Mouse (Mus musculus) cerebellum, adult (tissue): Measurements from ENCODE around the gene Fgf8.

ENCODE experiments used
- ATAC-seq: cut with Nextera tagmentation; 2 replicates; pipeline ENCODE4 v1.9.2; 2017; ENCODE audit warnings: mild to moderate bottlenecking, moderate library complexity, mixed read lengths; ENCODE audit not compliant: insufficient number of reproducible peaks, low FRiP score, low TSS enrichment

The Fgf8 gene

DNA sequence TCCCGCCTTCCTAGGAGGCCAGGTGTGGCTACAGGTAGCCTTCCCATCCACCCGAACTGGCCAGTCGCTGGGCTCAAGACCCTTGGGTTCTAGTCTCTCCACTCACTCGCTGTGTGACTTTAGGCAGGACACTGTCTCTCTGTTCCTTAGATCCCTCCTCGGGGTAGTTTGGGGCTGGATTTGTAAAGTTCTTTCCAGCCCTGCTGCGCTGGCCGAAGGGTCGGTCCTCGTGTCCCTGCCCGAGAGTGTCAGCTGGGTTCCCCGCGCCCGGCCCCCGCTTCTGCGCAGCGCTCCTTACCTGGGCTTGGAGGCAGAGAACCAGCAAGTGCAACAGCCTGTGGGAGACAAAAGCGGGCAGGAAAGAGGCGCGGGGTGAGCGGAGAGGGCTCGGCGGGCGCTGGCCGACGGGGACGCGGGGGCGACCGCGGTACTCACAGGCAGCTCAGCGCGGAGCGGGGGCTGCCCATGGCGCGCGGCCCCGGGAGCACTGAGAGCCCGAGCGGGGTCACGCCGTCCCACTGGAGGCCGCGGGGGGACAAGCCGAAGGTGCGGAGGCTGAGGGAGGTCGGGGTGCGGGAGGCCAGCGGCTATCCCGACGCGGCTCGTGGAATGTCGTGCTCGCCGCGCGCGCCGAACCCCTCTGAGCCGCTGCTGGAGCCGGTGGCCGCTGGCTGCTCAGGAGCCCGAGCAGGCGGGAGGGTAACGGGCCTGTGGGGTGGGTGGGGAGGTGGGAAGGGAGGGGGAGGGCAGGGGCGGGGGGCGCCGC lies at the start of gene Fgf8:
TSS of gene Fgf8 (minus strand) at position 698 of the 766 bp plus-strand sequence.
- no peak for ATAC-seq

DNA sequence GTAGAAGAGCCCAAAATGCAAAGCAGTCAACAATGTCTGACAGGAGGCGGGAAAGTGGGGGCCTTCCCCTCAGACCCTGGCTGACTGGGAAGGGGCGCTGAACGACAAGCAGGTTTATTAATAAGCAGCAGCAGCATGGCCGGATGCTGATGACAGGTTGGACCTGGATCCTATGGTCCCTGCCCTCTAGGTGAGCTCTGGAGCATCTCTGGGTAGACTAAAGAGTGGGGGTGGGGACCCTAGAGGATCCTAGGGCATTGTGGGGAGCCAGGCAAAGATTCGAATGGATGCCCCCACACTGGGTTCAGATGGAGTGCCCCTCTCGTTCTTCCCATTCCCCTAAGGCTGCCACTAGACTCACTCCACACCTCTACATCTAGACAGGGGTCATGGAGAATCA lies 49.7 kb upstream of the Fgf8 start:
- ATAC-seq: no peak

DNA sequence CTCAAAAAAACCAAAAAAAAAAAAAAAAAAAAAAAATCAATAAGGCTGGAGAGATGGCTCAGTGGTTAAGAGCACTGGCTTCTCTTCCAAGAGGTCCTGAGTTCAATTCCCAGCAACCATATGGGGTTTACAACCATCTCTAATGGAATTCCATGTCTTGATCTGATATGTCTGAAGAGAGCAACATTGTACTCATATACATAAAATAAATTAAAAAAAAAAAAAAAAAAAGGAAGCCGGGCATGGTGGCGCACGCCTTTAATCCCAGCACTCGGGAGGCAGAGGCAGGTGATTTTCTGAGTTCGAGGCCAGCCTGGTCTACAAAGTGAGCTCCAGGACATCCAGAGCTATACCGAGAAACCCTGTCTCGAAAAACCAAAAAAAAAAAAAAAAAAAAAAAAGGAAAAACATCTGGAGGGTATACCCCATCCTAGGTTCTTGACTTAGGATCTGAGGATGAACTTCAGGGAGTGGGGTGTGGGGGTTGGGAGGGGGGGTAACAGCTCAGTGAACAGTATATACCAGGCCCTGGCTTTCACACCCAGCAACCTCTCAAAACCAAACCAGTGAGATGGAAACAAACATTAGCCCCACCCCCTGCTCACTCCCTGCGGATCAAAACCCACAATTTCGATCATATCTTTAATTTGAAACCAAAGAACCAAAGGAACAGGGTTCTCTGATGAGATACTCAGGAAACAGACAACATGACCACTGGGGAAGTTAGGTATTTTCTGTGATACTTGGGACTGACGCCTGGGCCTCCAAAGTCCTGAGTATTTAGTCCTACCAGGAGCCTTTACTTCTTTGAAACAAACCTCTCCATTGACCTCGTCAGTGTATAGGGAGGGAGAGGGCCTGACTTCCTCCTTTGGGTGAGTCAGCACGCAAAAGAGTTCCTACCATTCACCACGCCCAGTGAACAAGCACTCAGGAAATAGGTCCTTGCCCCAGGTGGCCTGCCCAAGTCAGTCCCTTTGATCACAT lies 47.5 kb upstream of the Fgf8 start:
- no peak for ATAC-seq

DNA sequence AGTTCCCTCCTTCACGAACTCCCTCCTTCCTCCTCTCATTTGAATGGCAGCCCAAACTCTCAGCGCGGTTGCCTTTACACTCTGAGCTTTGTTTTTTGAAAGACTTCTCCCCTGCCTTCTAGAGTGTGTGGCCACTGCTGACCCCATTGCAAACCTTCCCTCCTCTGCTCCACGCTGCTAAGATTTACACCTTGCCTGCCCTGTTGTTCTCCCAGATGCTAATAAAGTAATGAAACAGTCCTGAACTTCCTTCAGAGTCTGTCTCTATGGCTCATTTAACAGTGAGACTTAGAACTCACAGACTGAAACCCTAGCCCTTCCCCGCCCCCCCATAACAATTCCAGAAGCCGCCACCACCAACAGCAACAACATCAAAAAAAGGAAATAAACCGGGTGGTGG lies 46.6 kb upstream of the Fgf8 start:
- ATAC-seq: no peak

DNA sequence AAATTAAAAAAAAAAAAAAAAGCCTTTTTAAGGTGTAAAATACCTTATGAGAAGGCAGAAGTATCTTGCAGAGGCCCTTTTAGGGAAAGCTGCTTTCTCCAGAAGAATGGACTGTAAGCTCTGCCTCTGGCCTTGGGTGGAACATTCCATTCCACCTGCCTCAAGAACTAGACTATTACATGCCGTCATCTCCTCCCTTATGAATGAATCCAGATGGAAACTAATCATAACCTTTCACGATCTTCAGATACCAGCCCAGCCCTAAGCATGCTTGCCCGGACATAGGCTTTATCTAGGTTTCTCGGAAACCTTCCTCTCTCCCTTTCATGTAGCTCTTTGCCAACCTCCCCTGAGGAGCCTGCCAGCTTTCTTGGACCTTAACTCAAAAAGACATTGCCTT lies 45.6 kb upstream of the Fgf8 start:
- ATAC-seq: no peak

DNA sequence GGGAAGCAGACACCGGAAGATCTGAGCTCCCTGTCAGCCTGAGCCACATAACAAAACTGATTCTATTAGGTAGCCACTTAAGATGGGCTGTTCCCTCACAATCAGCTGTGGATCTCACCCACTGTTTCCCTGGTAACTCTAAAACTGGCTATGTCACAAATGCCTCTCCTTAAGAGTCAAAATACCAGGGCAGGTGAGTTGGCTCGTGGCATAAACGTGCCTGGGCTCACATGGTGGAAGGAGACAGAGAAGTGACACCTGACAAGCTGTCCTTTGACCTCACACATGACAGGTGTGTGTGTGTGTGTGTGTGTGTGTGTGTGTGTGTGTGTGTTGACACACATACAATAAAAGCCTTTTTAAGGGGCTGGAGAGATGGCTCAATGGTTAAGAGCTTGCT lies 44.7 kb upstream of the Fgf8 start:
- no peak for ATAC-seq

DNA sequence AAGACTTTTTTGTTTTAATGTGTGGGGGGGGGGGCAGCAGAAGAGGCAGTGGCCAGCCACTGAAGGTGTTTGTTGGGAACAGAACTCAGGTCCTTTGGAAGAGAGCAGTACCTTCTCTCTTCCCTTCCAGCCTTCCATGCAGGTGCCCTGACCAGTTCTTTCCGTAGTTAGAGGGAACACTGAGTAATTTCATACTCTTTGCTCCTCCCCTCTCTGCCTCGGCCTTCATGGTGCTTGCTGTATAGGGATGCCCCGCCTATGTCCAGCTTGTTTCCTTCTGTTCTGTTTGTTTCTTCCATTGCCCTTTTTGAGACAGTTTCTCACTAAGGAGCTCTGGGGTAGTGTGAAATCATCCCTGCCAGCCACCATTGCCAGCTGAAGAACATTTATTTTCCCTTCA lies 42.8 kb upstream of the Fgf8 start:
- no peak for ATAC-seq

DNA sequence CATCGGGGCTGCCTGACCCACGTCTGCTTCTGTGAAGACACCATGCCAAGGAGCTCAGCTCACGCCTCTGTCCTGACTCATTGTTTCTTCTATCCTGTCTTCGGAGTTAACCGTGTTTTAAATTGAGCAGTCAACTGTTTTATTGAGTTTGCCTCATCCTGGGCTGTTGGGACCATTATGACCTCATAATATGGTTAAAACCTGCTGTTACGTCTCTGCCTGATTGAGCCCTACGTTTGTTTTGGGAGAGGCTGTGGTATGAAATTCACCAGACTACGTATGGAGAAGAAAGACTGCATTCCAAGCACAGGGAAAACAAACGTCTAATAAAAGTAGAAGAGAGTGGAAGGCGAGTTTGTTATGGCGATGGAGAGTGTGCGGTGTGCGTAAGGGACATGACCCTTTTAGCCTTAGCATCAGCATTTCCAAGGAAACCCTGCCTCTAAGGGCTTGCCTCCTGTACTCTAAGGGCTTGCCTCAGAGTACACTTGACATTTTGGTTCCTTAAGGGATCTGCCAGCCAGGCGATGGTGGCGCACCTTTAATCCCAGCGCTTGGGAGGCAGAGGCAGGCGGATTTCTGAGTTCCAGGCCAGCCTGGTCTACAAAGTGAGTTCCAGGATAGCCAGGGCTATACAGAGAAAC lies 41.3 kb upstream of the Fgf8 start:
- ATAC-seq: no peak

DNA sequence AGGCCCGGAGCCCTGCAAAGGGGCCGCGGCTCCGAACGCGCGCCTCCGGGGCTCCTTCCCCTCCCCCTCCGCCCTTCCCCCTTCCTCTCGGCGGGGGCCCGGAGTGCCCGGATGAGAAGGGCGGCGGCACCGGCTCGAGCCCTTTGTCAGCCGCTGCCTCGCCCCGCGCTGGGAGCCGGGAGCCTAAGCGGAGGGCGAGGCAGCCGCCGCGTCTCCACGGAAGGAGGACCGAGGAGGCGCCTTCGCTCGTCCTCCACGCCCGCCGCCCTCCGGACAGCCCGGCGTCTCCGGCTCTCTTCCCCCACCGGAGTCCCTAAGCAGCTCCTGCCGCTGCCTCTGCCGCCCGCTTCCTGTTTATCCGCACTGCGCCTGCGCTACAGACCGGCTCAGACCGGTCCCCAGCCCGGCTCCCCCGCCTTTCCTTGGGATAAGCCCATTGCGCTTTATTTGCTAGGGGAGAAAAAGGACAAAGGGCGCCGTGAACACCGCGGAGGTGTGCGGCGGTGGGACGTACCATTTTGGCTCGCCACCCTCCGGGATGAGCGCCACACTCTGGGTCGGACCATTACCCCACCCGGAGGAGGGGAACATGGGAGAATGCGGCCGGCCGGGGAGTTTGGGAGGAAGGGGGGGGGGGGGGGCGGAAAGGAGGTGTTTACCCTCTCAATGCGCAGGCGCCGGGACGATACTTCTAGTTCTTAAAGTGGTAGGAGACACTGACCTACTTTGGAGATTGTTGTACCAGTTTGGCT lies 40.6 kb upstream of the Fgf8 start, which contains the start of gene Mgea5:
TSS of gene Mgea5 (minus strand) at position 657 of the 752 bp plus-strand sequence.
- peak; percentile 93 for ATAC-seq

DNA sequence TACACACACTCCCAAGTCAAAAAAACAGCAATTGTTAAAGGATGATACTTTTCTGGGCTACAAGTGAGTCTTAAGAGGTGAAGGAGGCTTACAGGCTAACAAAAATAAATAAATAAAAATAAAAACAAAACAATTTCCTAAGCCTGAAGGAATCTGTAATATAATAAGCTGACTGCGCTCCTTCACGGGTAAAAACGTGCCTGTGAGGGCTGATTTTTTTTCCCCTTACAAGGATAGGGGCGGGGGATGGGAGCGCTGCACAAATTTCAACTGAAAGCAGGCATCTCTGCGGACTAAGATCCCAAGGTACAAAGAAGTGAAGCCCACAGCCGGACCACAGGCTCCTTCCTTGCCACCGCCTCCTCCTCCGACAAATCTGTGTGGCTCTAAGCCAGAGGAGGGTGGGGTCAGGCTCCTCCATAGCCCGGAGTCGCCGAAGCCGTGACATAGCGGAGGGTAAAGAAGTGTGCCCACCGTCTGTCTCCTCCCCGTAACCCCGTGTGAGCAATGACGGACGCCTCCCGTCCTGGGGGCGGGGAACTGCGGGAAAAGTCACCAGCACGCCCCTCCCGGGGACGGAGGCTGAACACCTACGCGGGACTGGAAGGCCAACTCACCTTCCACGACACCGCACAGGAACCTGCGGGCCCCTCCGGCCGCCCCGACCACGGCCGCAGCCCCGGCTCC lies 39.7 kb upstream of the Fgf8 start:
- ATAC-seq: peak; percentile 38; the same call in 1 of the 2 replicates

DNA sequence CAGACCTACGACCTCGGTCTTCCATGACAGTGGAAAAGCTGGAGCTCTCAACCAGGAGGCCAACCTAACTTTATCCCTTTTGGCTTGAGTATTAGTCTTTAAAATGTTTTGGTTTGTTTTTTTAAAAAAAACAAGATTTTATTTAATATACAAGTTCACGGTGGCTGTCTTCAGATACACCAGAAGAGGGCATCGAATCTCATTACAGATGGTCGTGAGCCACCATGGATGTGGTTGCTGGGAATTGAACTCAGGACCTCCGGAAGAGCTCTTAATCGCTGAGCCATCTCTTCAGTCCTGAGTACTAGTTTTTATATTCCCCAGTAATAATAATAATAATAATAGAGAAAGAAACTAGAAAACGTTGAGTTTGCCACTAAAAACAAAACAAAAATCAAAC lies 39.0 kb upstream of the Fgf8 start:
- no peak for ATAC-seq

DNA sequence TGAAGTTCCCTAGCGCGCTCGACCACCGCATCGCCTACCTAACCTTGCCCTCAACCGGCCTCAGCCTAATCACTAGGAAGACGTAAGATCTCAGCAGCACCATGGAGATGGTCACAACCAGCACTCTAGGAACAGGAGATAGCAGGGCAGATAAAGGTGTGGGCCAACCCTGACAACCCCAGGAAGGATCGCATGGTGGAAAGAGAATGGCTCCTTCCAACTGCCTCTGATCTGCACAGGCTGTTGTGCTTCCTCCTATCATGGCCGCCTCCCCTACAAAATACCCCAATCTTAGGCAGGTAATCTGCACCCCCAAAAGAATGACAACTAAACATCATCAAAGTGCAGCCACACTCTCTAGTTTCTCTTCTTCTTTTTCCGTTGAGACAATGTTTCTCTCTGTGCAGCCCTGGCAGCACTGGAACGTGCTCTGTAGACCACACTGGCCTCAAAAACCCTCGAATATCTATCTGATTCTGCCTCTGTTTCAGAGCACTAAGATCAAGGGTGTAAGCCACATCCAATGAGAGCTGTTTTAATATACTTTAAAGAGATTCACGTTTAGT lies 37.7 kb upstream of the Fgf8 start:
- no peak for ATAC-seq

DNA sequence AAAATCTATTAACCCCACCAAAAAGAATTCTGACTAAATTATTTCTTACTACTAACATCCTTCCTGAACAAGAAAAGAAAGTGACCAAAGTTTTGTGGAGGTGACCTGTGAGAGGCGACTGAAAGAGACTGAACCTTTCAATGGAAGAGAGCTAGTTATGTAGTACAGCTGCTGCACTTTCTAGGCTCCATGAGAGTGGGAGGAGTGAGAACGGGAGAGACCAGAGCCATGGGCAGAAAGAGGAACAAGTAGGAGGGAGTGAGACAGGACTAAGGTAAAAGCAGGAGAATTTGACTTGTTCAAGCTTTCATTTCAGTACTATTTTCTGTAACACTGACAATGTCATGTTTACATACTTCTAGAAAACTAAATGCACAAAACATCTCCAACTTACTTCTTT lies 32.8 kb upstream of the Fgf8 start:
- no peak for ATAC-seq

DNA sequence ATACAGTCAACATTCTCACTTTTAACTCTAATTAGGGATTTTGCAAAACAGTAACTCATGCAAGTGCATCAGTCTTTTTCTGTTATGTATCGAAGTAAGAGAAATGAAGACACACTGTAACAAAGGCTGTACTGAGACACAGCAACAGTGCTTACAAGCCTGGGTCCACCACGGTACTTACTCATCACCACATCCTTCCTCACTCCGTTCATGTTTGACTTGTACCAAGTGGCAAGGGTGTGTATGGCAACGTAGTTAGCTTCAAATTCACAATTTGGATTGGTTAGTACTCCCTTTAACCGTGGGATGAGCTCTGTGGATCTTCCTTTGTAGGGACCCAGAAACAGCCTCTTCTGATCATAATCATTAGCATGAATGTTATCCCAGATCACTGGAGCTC lies 28.8 kb upstream of the Fgf8 start:
- ATAC-seq: no peak

DNA sequence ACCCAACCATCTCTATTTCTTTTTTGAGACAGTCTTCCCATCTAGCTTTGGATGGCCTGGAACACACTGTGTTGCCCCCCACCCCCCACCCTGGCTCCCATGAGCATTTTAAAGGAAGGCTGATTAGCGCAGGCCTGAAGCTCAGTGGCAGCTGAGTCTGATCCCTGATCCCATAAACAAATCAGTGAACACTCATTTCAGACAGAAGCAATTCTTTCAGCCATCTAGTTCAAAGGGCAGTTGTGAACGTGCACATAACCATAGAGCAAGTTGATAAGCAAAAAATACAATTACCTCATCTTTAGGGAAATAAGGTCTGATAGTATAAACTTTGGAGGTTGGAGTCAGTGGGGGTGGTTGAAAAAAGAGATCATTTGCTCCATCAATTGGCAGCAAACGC lies 18.1 kb upstream of the Fgf8 start:
- ATAC-seq: no peak

DNA sequence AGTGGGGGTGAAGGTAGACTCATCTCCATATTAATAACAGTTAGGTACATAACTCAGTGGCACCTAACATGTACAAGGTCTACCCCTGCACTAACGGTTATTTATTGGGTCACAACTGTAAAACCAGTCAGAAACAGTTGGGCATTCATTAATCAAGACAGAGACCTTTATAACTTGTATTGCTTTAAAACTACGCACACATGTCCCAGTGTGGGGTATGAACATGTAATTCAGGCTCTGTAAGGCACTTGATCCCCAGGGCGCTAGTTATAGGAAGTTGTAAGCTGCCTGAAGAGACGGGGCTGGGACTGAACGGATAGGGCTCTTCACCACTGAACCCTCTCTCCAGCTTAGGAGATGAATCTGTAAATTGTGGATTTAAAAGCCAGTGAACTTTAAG lies 16.0 kb upstream of the Fgf8 start:
- ATAC-seq: no peak

DNA sequence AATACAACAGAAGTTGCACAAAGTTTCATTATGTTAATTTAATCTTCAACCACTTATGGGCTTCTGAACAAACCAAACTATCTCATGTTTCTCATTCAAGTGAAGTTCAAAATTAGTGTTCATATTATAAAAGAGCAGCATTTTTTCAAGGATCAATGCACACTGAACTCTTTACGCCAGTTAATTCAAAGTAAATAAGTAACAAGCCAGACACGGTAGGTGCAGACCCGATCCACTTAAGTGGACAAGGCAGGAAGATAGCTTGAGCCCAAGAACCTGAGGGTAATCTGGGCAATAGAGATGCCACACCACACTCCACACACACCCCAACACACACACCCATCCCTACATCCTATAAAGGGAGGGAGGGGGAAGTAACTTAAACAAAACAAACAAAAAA lies 10.8 kb upstream of the Fgf8 start:
- ATAC-seq: no peak

DNA sequence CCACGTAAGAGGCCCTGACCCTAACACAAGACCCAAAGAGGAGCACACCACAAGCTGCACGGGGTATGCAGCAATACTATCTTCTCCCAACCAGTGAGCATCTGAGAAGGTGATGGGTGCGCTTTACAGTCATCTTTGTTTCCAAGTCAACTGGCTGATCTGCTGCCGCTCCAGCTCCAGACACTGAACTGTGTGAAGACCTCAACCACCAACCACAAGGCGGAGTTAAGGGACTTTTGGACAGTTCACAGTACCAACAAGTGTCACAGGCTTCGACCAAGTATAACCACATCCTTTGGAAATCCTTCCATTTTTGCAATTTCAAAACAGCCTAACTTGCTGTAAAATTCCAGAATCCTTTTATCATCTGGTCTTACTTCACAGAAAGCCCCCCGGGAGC lies 9.2 kb upstream of the Fgf8 start:
- ATAC-seq: no peak
